Mouse (Mus musculus) heart, embryonic 10.5 days (tissue): ENCODE measurements around the gene Arhgap6. TPM values are rescaled to one million over a fixed set of nuclear protein-coding genes. Genes with fewer than 3 reads are reported as not detected.

Source experiments
- DNase-seq: peaks from one replicate; pipeline ENCODE4 v3.0.0-alpha.2; 2017; ENCODE audit warnings: low spot score
- H3K27ac ChIP-seq: fragments of 300-500 bp; sonication (generic); 2 replicates; pipeline ENCODE4 v1.5.1; 2016; ENCODE audit warnings: mild to moderate bottlenecking
- H3K27me3 ChIP-seq: fragments of 300-500 bp; sonication (generic); 2 replicates; pipeline ENCODE4 v1.6.1; 2016; ENCODE audit warnings: mild to moderate bottlenecking; ENCODE audit not compliant: poor library complexity, insufficient read depth, severe bottlenecking
- H3K36me3 ChIP-seq: fragments of 300-500 bp; sonication (generic); 2 replicates; pipeline ENCODE4 v1.6.1; 2016; ENCODE audit warnings: mild to moderate bottlenecking, moderate library complexity
- H3K4me1 ChIP-seq: fragments of 300-500 bp; sonication (generic); 2 replicates; pipeline ENCODE4 v1.6.1; 2016; ENCODE audit warnings: mild to moderate bottlenecking
- H3K4me3 ChIP-seq: fragments of 300-500 bp; sonication (generic); 2 replicates; pipeline ENCODE4 v1.5.1; 2016; ENCODE audit warnings: mild to moderate bottlenecking, moderate library complexity
- H3K9me3 ChIP-seq: fragments of 300-500 bp; sonication (generic); 2 replicates; pipeline ENCODE4 v1.6.1; 2016; ENCODE audit warnings: mild to moderate bottlenecking, moderate library complexity
- WGBS: fragments of 180-500 bp; shearing (Covaris S2); methylation state at CpG from one replicate; pipeline ENCODE4 v1.1.7; 2016; 5-methylcytosine and 5-hydroxymethylcytosine counted together
- polyA plus RNA-seq: library from polyadenylated mRNA; unstranded; fragments of >200 nt; fragmentation: Nextera tagmentation; extraction: Ambion mirVana; gene quantifications from 2 replicates; pipeline ENCODE4 v1.2.1, GENCODE M21; 2016

Gene Arhgap6
- polyA plus RNA-seq: 7.2 and 9.5 TPM in 2 replicates

DNA sequence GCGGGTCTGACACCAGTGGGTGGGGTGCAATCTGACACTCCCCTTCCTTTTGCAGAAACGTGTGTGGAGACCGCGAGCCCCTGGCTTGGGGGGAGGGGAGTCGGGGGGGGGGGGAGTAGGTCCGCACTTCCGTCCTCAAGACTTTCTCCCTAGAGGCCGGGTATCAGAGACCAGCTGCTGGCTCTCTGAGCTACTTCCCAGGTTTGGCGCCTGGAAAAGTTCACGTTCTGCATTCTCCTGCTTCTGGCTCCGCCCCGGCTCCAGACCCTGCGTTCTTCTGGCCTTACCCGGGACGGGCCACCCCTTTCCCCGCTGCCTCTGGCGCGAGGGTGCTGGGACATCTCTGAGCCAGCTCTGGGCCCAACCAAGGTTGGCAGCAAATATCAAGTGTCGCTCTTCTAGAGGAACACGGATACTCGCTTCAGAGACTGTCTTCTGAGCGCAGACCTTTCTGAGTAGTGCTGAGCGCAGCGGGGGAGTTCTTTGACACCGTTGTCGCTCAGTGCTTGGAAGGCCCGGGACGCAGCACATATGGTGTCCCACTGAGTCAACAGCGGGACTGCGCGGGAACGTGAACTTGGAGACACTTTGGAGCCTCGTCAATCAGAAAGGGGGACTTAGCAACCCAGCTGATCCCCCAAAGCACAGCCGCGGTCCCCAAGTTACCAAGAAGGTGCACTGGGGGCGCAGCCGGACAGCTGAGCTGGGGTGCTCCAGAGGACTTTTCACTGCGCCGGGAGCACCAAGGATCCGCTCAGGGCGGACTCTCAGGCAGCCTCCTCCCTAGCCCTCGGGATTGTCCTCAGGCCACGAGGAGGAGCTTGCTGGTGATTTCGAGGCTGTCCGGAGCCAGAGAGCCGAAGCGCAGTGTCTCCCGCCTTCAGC lies at the start of gene Arhgap6:
Gene Arhgap6, plus strand, starts transcription at position 126 of the 885 bp plus-strand sequence.
- WGBS: 12% methylated on average over 47 of the region's 48 CpGs
- Histone ChIP-seq H3K9me3 (no peaks in the 10 kb centered on the region), H3K36me3 (no peaks in the 10 kb centered on the region), H3K27me3 (peaks cover 32% of the 10 kb centered on the region), H3K27ac (peak within 1 kb of the TSS; percentile 83), H3K4me1 (no peaks in the 10 kb centered on the region), H3K4me3 (peak within 1 kb of the TSS; percentile 63)
- peak; percentile 77 for DNase-seq

DNA sequence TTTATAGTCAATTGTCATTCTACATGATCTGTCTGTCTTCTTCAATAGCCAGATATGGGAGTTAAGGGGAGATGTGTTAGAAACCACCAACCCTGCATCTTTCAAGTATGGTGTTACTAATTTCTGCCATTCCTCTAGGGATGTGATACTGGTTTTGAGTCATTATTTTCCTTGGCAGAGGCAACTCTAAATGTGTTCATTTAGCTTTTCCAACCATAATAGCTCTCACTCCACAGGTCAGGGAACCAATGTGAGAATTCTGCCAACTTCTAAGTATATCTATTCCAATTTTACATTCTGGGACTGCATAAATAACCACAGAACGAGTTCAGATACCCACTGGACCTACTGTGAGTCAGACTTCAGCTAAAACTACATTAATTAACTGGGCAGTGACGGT lies 47.9 kb upstream of the Arhgap6 start:
- H3K36me3 ChIP-seq: no peaks in the 10 kb centered on the region
- DNase-seq: no peak
- WGBS: 56% methylated on average over 2 of the region's 2 CpGs
- no peaks in the 10 kb centered on the region for H3K4me1 ChIP-seq
- no peak overlapping the region for H3K4me3 ChIP-seq
- H3K27me3 ChIP-seq: no peaks in the 10 kb centered on the region
- no peaks in the 10 kb centered on the region for H3K9me3 ChIP-seq
- no peak overlapping the region for H3K27ac ChIP-seq

DNA sequence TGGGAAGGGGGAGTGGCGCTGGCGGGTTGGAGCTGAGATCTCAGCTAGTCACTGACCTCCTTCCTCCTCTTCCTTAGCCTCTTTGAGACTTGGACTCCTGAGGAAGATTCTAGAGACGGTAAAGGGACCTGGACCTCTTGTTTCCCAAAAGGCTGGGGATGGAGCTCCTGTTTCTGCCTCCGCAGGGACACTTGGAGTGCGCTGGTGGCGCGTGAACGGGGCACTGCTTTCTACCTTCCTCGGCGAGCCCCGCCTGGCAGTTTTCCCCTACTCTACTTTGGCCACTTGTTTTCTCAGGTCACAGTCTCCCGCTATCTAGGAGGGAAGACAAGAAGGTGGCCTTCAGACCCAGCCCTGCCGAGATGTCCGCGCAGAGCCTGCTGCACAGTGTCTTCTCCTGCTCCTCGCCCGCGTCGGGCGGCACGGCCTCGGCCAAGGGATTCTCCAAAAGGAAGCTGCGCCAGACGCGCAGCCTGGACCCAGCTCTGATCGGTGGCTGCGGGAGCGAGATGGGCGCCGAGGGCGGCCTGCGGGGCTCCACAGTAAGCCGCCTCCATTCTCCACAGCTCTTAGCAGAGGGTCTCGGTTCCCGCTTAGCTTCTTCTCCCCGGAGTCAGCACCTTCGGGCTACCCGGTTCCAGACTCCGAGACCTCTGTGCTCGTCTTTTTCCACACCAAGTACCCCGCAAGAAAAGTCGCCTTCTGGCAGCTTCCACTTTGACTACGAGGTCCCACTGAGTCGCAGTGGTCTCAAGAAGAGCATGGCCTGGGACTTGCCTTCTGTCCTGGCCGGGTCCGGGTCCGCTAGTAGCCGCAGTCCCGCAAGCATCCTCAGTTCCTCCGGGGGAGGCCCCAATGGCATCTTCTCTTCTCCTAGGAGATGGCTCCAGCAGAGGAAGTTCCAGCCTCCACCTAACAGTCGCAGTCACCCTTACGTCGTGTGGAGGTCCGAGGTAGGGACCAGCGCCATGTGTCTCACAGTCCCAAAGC lies 1.3 kb downstream of the Arhgap6 start:
- Histone ChIP-seq H3K36me3 (no peaks in the 10 kb centered on the region), H3K4me3 (peak overlapping the region; percentile 63), H3K9me3 (no peaks in the 10 kb centered on the region), H3K4me1 (no peaks in the 10 kb centered on the region), H3K27me3 (peaks cover 32% of the 10 kb centered on the region), H3K27ac (peak overlapping the region; percentile 83)
- WGBS: 20% methylated on average over 55 of the region's 55 CpGs
- DNase-seq: peak; percentile 73

DNA sequence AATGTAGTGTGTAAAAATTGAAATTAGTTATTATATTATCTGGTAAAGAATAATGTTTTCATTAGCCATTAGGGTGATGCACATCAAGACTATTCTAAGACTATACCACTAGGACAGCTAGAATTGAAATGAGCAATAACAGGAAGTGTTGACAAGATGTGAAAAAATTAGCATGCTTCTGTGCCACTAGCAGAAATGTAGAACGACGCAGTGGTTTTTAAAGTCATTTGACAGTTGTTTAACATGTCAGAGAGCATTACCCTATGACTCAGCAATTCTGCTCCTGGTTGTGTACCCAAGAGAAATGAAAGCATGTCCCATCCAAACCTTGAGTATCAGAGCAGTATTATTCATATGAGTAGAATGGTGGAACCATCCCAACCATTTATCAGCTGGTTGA lies 9.8 kb downstream of the Arhgap6 start:
- H3K36me3 ChIP-seq: peaks cover 5% of the 10 kb centered on the region; the same call in 1 of the 2 replicates
- no peaks in the 10 kb centered on the region for H3K9me3 ChIP-seq
- H3K27ac ChIP-seq: no peak overlapping the region
- H3K4me3 ChIP-seq: no peak overlapping the region
- no peaks in the 10 kb centered on the region for H3K27me3 ChIP-seq
- H3K4me1 ChIP-seq: no peaks in the 10 kb centered on the region
- 93% methylated on average over 2 of the region's 2 CpGs for WGBS
- no peak for DNase-seq

DNA sequence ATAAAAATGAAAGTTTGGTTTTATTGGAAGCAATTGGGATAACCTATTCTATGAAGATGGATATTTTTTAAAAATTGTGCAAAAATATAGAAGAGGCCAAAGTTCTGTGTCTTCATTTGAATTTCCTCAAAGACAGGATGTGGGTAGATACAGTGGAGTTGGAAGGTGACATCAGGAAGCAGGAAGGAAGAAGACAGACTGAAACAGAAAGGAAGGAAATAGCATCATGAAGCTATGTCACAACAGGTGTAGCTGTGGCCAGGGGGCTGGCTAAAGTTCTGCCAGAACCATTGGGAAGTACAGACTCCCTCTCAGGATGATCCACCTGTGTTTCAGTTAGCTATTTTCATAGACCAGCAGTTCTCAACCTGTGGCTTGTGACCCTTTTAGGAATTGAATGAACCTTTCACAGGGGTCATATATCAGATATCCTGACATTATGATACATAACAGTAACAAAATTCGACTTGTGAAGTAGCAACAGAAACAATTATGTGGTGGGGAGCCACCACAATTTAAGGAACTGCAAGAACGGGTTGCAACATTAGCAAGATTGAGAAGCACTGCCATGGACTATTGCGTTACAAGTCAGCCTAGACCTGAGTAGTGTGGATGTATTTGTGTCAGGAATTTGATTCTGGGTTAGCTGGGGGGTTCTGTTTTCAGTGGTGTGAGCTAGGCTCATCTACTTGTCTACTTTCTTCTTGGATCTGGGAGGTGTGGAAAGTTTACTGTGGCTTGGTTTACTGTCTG lies 15.8 kb downstream of the Arhgap6 start:
- 69% methylated on average over 3 of the region's 3 CpGs for WGBS
- H3K4me3 ChIP-seq: no peak overlapping the region
- no peaks in the 10 kb centered on the region; the same call in 1 of the 2 replicates for H3K27me3 ChIP-seq
- H3K4me1 ChIP-seq: no peaks in the 10 kb centered on the region
- H3K27ac ChIP-seq: no peak overlapping the region
- no peaks in the 10 kb centered on the region for H3K9me3 ChIP-seq
- no peaks in the 10 kb centered on the region for H3K36me3 ChIP-seq
- DNase-seq: no peak

DNA sequence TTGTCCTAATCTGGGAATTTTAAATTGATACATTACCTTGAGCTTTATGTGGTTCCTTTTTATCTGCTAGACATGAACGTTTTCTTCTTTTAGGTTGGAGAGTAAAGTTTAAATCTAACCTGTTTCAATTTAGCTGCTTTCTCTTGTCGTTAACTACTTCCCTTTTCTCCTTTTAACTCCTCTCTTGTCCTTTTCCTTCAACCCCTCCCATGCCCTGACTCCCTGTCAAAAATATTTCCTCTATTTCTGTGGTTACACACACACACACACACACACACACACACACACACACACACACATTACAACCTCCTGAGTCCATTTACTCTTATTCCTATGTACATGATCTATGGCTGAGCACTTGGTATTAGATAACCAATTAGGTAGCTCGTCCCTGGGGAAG lies 24.0 kb downstream of the Arhgap6 start:
- no peaks in the 10 kb centered on the region for H3K36me3 ChIP-seq
- 67% methylated on average over 3 of the region's 3 CpGs for WGBS
- H3K27ac ChIP-seq: no peak overlapping the region
- no peak for DNase-seq
- no peaks in the 10 kb centered on the region for H3K4me1 ChIP-seq
- no peak overlapping the region for H3K4me3 ChIP-seq
- H3K27me3 ChIP-seq: no peaks in the 10 kb centered on the region; the same call in 1 of the 2 replicates
- no peaks in the 10 kb centered on the region for H3K9me3 ChIP-seq

DNA sequence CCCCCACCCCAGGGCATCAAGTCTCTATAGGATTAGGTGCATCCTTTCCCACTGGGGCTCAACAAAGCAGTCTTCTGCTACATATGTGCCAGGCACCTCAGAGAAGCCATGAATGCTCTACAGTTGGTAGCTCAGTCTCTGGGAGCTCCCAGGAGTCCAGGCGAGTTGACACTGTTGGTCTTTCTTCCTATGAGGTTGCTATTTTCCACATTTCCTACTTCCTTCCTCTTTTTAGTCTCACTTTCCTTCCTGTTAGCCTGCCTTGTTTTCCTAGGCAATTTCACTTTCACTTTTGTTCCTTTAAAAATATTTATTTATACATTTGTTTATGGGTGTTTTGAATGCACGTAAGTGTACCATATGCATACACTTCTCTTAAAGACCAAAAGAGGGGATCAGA lies 29.3 kb downstream of the Arhgap6 start:
- 85% methylated on average over 2 of the region's 2 CpGs for WGBS

DNA sequence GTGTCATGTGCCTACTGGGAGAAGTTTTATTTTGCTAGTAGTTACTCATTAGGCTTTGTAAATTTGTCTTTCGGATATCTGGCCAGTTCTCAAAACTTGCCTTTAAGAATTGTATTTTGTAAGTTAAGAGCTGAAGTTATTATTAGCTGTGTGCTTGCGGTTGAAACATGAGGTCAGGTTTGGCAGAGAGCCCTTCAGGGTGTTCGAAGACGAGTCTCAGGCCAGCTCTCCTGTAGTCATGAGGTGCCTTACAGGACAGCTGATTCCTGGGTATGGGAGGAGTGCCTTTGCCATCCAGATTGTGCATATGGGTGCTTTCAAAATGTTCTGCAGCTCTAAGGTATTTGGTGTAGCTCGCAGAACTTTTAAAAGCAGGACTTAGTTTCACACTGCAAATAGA lies 37.4 kb downstream of the Arhgap6 start:
- Histone ChIP-seq H3K4me1 (no peaks in the 10 kb centered on the region), H3K9me3 (no peaks in the 10 kb centered on the region), H3K36me3 (no peaks in the 10 kb centered on the region), H3K27ac (no peak overlapping the region), H3K4me3 (no peak overlapping the region), H3K27me3 (no peaks in the 10 kb centered on the region)
- no peak for DNase-seq
- 61% methylated on average over 5 of the region's 5 CpGs for WGBS

More for the DNA sequence above, 29.3 kb downstream of the Arhgap6 start:
- DNase-seq: no peak
- no peaks in the 10 kb centered on the region for H3K36me3 ChIP-seq
- H3K27ac ChIP-seq: no peak overlapping the region
- H3K4me3 ChIP-seq: no peak overlapping the region
- H3K27me3 ChIP-seq: no peaks in the 10 kb centered on the region
- H3K4me1 ChIP-seq: no peaks in the 10 kb centered on the region
- no peaks in the 10 kb centered on the region for H3K9me3 ChIP-seq

DNA sequence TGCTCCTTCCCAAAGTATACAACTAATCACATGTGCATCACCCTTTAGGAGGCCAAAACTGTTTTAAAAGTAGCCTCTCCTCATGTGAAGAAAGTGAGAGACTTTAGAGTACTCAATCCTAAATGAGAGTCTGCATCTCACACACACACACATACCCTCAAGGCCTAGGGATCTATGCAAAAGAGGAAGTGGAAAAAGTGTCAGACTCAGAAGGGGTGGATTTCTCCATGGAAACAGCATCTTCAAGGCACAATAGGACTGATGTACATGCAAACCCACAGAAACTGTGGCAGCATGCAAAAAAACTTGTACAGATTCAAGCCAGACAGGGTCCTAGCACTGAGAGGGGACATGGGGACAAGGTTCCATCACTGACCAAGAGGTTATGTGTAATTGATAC lies 53.2 kb downstream of the Arhgap6 start:
- Histone ChIP-seq H3K4me1 (no peaks in the 10 kb centered on the region), H3K27ac (no peak overlapping the region), H3K27me3 (peaks cover 6% of the 10 kb centered on the region; the same call in 1 of the 2 replicates), H3K36me3 (no peaks in the 10 kb centered on the region), H3K4me3 (no peak overlapping the region), H3K9me3 (no peaks in the 10 kb centered on the region)
- DNase-seq: no peak

DNA sequence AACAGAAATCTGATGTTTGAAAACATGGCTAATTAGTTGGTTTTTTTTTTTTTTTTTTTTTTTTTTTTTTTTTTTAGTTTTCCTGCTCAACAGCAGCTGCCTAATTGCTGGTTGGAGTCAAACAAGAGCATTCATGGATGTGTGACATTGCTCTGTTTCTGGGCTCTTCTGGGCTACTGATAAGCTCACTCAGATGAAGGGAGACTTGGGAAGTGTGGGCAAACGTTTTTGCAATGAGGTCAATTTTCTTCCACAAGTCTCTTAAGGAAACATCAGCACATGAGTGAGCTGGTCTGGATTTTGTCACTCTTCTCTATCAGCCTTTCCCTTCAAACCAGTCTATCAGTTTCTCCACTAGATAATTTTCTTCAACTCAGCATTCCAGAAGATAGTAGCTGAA lies 79.8 kb downstream of the Arhgap6 start:
- H3K27ac ChIP-seq: no peak overlapping the region

DNA sequence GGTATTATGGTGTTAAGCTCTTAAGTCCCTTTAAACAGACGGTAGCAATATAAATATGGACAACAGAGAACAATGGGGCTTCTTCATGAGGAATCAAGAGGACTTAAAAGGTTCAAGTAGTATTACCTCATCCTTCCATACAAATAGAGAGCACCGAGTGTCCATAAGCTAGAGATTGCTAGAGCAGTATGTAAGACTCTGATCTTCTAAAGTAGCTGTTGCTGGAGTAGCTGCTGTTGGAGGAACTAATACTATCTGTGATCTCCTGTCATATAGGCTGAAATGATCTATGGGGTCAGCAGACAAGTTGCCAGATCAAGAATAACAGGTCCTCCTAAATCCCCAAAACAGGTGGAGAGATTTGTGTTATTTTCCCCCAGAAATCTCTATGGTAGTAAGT lies 108.7 kb downstream of the Arhgap6 start:
- no peak for DNase-seq
- H3K4me3 ChIP-seq: no peak overlapping the region
- H3K27ac ChIP-seq: no peak overlapping the region
- WGBS: 64% methylated on average over 2 of the region's 2 CpGs
- no peaks in the 10 kb centered on the region for H3K4me1 ChIP-seq
- H3K36me3 ChIP-seq: no peaks in the 10 kb centered on the region
- no peaks in the 10 kb centered on the region for H3K9me3 ChIP-seq
- H3K27me3 ChIP-seq: no peaks in the 10 kb centered on the region

More for the DNA sequence above, 79.8 kb downstream of the Arhgap6 start:
- H3K36me3 ChIP-seq: no peaks in the 10 kb centered on the region
- no peak overlapping the region for H3K4me3 ChIP-seq
- H3K4me1 ChIP-seq: no peaks in the 10 kb centered on the region
- WGBS: 31% methylated on average over 1 of the region's 1 CpGs
- peak; percentile 78 for DNase-seq
- no peaks in the 10 kb centered on the region for H3K27me3 ChIP-seq
- no peaks in the 10 kb centered on the region for H3K9me3 ChIP-seq

DNA sequence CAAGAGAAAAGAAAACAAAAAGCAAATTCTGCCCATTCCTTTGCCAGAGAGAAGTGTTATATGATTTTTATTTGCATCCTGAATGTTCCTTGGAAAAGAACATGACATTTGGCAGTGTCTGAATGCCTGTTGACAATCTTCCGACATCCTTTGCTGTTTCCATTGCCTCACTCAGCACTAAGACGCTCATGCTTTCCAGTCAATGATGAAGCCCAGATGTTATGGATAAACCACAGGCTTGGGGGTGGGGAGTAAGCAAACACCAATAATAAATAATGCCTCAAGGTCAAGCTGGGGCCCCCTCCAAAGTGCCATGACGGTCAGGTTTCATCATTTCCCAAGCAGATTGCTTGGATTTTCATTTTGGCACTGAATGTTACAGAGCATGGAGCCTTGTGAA lies 109.2 kb downstream of the Arhgap6 start:
- Histone ChIP-seq H3K36me3 (no peaks in the 10 kb centered on the region), H3K9me3 (no peaks in the 10 kb centered on the region), H3K4me3 (no peak overlapping the region), H3K27ac (no peak overlapping the region), H3K4me1 (no peaks in the 10 kb centered on the region), H3K27me3 (no peaks in the 10 kb centered on the region)
- WGBS: 63% methylated on average over 3 of the region's 3 CpGs
- no peak for DNase-seq
